Mouse (Mus musculus): ENCODE data around the gene Rnf150.

GRCm38 (mm10) chr8:82972812-82973211 is 109.7 kb downstream of the Rnf150 start:
- TF ChIP-seq CTCF (IDR thresholded peaks at IDR 0.05; ENCODE audit: control insufficient read depth, insufficient read depth, insufficient read length) = no peak
- no peak for TF ChIP-seq MAX (IDR thresholded peaks at IDR 0.05)
- no peak for TF ChIP-seq CEBPB (IDR thresholded peaks at IDR 0.05; ENCODE audit: low read depth)
- no peak for TF ChIP-seq USF1 (IDR thresholded peaks at IDR 0.05; ENCODE audit: low read depth)
- no peak for TF ChIP-seq FOSL1 (IDR thresholded peaks at IDR 0.05; ENCODE audit: insufficient read depth, low read length, poor library complexity, severe bottlenecking)
- no peak for TF ChIP-seq MYOD1 (IDR thresholded peaks at IDR 0.05; ENCODE audit: control insufficient read depth, insufficient read length, low read depth)
- TF ChIP-seq MYOG (IDR thresholded peaks at IDR 0.05; ENCODE audit: control insufficient read depth, extremely low read depth, insufficient read length) = no peak

All from C2C12 (cell line).